Mouse (Mus musculus): Measurements from ENCODE around the gene Cyp39a1. TPM values are rescaled to one million over a fixed set of nuclear protein-coding genes. Genes with fewer than 3 reads are reported as not detected.

Cyp39a1 gene
- polyA plus RNA-seq (2012; ENCODE audit: insufficient read depth, insufficient read length, missing spikeins): 1.3 and 1.8 TPM in 2 replicates

- Histone ChIP-seq H3K27ac (ENCODE audit: insufficient read depth, low read depth, low read length) (no peak within 1 kb of the TSS), H3K4me1 (ENCODE audit: control insufficient read depth, insufficient read depth, low read length) (peaks cover 3% of the 10 kb centered on the region; the same call in 1 of the 2 replicates), H3K4me3 (ENCODE audit: insufficient read depth, low read length) (peak within 1 kb of the TSS; percentile 69)
- TF ChIP-seq CTCF (IDR thresholded peaks at IDR 0.05; ENCODE audit: low read depth, low read length) (no peak), POLR2A (IDR thresholded peaks at IDR 0.05; ENCODE audit: borderline replicate concordance, low read depth, low read length) (no peak)
Observed at GRCm38 (mm10) chr17:43667290-43667843, at the start of gene Cyp39a1. Cyp39a1 (plus strand) TSS chr17:43667425.

GRCm38 (mm10) chr17:43619156-43619555, 48.1 kb upstream of the Cyp39a1 start:
- no peaks in the 10 kb centered on the region for H3K4me1 ChIP-seq (ENCODE audit: control insufficient read depth, insufficient read depth, low read length)
- H3K27ac ChIP-seq (ENCODE audit: insufficient read depth, low read depth, low read length): no peak overlapping the region
- H3K4me3 ChIP-seq (ENCODE audit: insufficient read depth, low read length): no peak overlapping the region
- TF ChIP-seq CTCF (IDR thresholded peaks at IDR 0.05; ENCODE audit: low read depth, low read length) (no peak), POLR2A (IDR thresholded peaks at IDR 0.05; ENCODE audit: borderline replicate concordance, low read depth, low read length) (no peak)

GRCm38 (mm10) chr17:43622076-43622475, 45.1 kb upstream of the Cyp39a1 start:
- Histone ChIP-seq H3K4me3 (ENCODE audit: insufficient read depth, low read length) (no peak overlapping the region), H3K4me1 (ENCODE audit: control insufficient read depth, insufficient read depth, low read length) (no peaks in the 10 kb centered on the region), H3K27ac (ENCODE audit: insufficient read depth, low read depth, low read length) (no peak overlapping the region)
- TF ChIP-seq POLR2A (IDR thresholded peaks at IDR 0.05; ENCODE audit: borderline replicate concordance, low read depth, low read length) (no peak), CTCF (IDR thresholded peaks at IDR 0.05; ENCODE audit: low read depth, low read length) (no peak)

- Histone ChIP-seq H3K4me3 (ENCODE audit: insufficient read depth, low read length) (no peak overlapping the region), H3K4me1 (ENCODE audit: control insufficient read depth, insufficient read depth, low read length) (no peaks in the 10 kb centered on the region), H3K27ac (ENCODE audit: insufficient read depth, low read depth, low read length) (no peak overlapping the region)
- TF ChIP-seq POLR2A (IDR thresholded peaks at IDR 0.05; ENCODE audit: borderline replicate concordance, low read depth, low read length): no peak
- no peak for TF ChIP-seq CTCF (IDR thresholded peaks at IDR 0.05; ENCODE audit: low read depth, low read length)
Observed at GRCm38 (mm10) chr17:43628246-43628645, 39.0 kb upstream of the Cyp39a1 start.

- no peak overlapping the region for H3K27ac ChIP-seq (ENCODE audit: insufficient read depth, low read depth, low read length)
- TF ChIP-seq CTCF (IDR thresholded peaks at IDR 0.05; ENCODE audit: low read depth, low read length) (no peak), POLR2A (IDR thresholded peaks at IDR 0.05; ENCODE audit: borderline replicate concordance, low read depth, low read length) (no peak)
- no peak overlapping the region for H3K4me3 ChIP-seq (ENCODE audit: insufficient read depth, low read length)
- no peaks in the 10 kb centered on the region for H3K4me1 ChIP-seq (ENCODE audit: control insufficient read depth, insufficient read depth, low read length)
Observed at GRCm38 (mm10) chr17:43629026-43629495, 38.2 kb upstream of the Cyp39a1 start.

GRCm38 (mm10) chr17:43629496-43630426, 37.5 kb upstream of the Cyp39a1 start, which contains the start of gene Tdrd6:
Tdrd6 (minus strand) TSS chr17:43630299.
- H3K4me3 ChIP-seq (ENCODE audit: insufficient read depth, low read length): no peak within 1 kb of the TSS
- TF ChIP-seq POLR2A (IDR thresholded peaks at IDR 0.05; ENCODE audit: borderline replicate concordance, low read depth, low read length) (no peak), CTCF (IDR thresholded peaks at IDR 0.05; ENCODE audit: low read depth, low read length) (no peak)

GRCm38 (mm10) chr17:43630427-43630760, 36.8 kb upstream of the Cyp39a1 start:
- Histone ChIP-seq H3K27ac (ENCODE audit: insufficient read depth, low read depth, low read length) (no peak overlapping the region), H3K4me3 (ENCODE audit: insufficient read depth, low read length) (no peak overlapping the region), H3K4me1 (ENCODE audit: control insufficient read depth, insufficient read depth, low read length) (no peaks in the 10 kb centered on the region)
- no peak for TF ChIP-seq CTCF (IDR thresholded peaks at IDR 0.05; ENCODE audit: low read depth, low read length)
- TF ChIP-seq POLR2A (IDR thresholded peaks at IDR 0.05; ENCODE audit: borderline replicate concordance, low read depth, low read length): no peak

More at GRCm38 (mm10) chr17:43629496-43630426, 37.5 kb upstream of the Cyp39a1 start, which contains the start of gene Tdrd6:
- Histone ChIP-seq H3K27ac (ENCODE audit: insufficient read depth, low read depth, low read length) (no peak within 1 kb of the TSS), H3K4me1 (ENCODE audit: control insufficient read depth, insufficient read depth, low read length) (no peaks in the 10 kb centered on the region)

- Histone ChIP-seq H3K27ac (ENCODE audit: insufficient read depth, low read depth, low read length) (no peak overlapping the region), H3K4me1 (ENCODE audit: control insufficient read depth, insufficient read depth, low read length) (no peaks in the 10 kb centered on the region), H3K4me3 (ENCODE audit: insufficient read depth, low read length) (no peak overlapping the region)
- no peak for TF ChIP-seq CTCF (IDR thresholded peaks at IDR 0.05; ENCODE audit: low read depth, low read length)
- no peak for TF ChIP-seq POLR2A (IDR thresholded peaks at IDR 0.05; ENCODE audit: borderline replicate concordance, low read depth, low read length)
Observed at GRCm38 (mm10) chr17:43637146-43637545, 30.1 kb upstream of the Cyp39a1 start.

GRCm38 (mm10) chr17:43640825-43641224, 26.4 kb upstream of the Cyp39a1 start:
- H3K27ac ChIP-seq (ENCODE audit: insufficient read depth, low read depth, low read length): no peak overlapping the region
- H3K4me1 ChIP-seq (ENCODE audit: control insufficient read depth, insufficient read depth, low read length): no peaks in the 10 kb centered on the region
- H3K4me3 ChIP-seq (ENCODE audit: insufficient read depth, low read length): no peak overlapping the region
- TF ChIP-seq POLR2A (IDR thresholded peaks at IDR 0.05; ENCODE audit: borderline replicate concordance, low read depth, low read length): no peak
- no peak for TF ChIP-seq CTCF (IDR thresholded peaks at IDR 0.05; ENCODE audit: low read depth, low read length)

GRCm38 (mm10) chr17:43643191-43643590, 24.0 kb upstream of the Cyp39a1 start:
- Histone ChIP-seq H3K27ac (ENCODE audit: insufficient read depth, low read depth, low read length) (no peak overlapping the region), H3K4me3 (ENCODE audit: insufficient read depth, low read length) (no peak overlapping the region), H3K4me1 (ENCODE audit: control insufficient read depth, insufficient read depth, low read length) (no peaks in the 10 kb centered on the region)
- no peak for TF ChIP-seq POLR2A (IDR thresholded peaks at IDR 0.05; ENCODE audit: borderline replicate concordance, low read depth, low read length)
- no peak for TF ChIP-seq CTCF (IDR thresholded peaks at IDR 0.05; ENCODE audit: low read depth, low read length)
